Mouse (Mus musculus): ENCODE measurements around the gene Gm10964. TPM values are rescaled to one million over a fixed set of nuclear protein-coding genes. Genes with fewer than 3 reads are reported as not detected.

Gm10964 gene
- total RNA-seq, 2 experiments from 2014 or later = not detected

Other genes starting within 250 kb of the Gm10964 start
- not detected for gene Syt6, start 164.1 kb upstream of the Gm10964 start, total RNA-seq (2021)
- 1 to 10 TPM in 1 of 2 experiments, under 1 TPM in 1; 0.13 to 3.5 TPM for gene Atg4a-ps, start 93.3 kb upstream of the Gm10964 start, total RNA-seq (2021)
- 1 to 10 TPM; 6.7 to 8.2 TPM for gene Olfml3, start 1.4 kb upstream of the Gm10964 start, total RNA-seq (2021)
- gene Hipk1, start 52.2 kb downstream of the Gm10964 start, total RNA-seq (2021) = 10 to 100 TPM; 45.8 to 71.0 TPM
- gene Dclre1b, start 70.1 kb downstream of the Gm10964 start, total RNA-seq (2021) = 1 to 10 TPM; 3.7 to 7.1 TPM
- 10 to 100 TPM in 1 of 2 experiments, 1 to 10 TPM in 1; 8.6 to 10.6 TPM for gene Ap4b1, start 70.2 kb downstream of the Gm10964 start, total RNA-seq (2021)
- under 1 TPM in 1 of 2 experiments, not detected in 1; 0.11 TPM for gene Gm43064, start 70.2 kb downstream of the Gm10964 start, total RNA-seq (2021)
- under 1 TPM in 1 of 2 experiments, not detected in 1; 0.33 TPM for gene Bcl2l15, start 93.2 kb downstream of the Gm10964 start, total RNA-seq (2021)
- gene Ptpn22, start 120.4 kb downstream of the Gm10964 start, total RNA-seq (2021) = under 1 TPM; 0.37 to 0.75 TPM
- gene Rsbn1, start 174.8 kb downstream of the Gm10964 start, total RNA-seq (2021) = 1 to 10 TPM; 6.0 to 7.2 TPM
- 1 to 10 TPM; 6.1 to 6.3 TPM for gene Phtf1, start 228.7 kb downstream of the Gm10964 start, total RNA-seq (2021)